28 mouse cellular contexts compared by ENCODE assay signal in genomic region chr19:40284704-40285103, GRCm38 (mm10).
"Had no signal": no experiment of that assay in that cellular context is flagged by ENCODE, and none has a peak within 500 bp of the region (broad histone marks: within the 10 kb centered on the region; RNA-seq: fewer than 3 reads in every experiment).

No protein-coding gene starts in this region.

- ATAC-seq: forebrain, embryonic 13.5 days; forebrain, embryonic 14.5 days; forebrain, embryonic 15.5 days; forebrain, embryonic 16.5 days; forebrain, postnatal 0 days had no signal

- H3K27ac ChIP-seq: embryonic facial prominence, embryonic 10.5 days; embryonic facial prominence, embryonic 12.5 days; embryonic facial prominence, embryonic 13.5 days; embryonic facial prominence, embryonic 15.5 days; forebrain, embryonic 10.5 days; forebrain, embryonic 12.5 days; forebrain, embryonic 13.5 days; forebrain, embryonic 15.5 days; gastrocnemius, adult 2 months had no signal

- H3K4me1 ChIP-seq: embryonic facial prominence, embryonic 10.5 days; embryonic facial prominence, embryonic 12.5 days; embryonic facial prominence, embryonic 13.5 days; embryonic facial prominence, embryonic 15.5 days; forebrain, embryonic 10.5 days; forebrain, embryonic 12.5 days; forebrain, embryonic 13.5 days; forebrain, embryonic 15.5 days had no signal

- H3K9me3 ChIP-seq: embryonic facial prominence, embryonic 10.5 days; embryonic facial prominence, embryonic 13.5 days; embryonic facial prominence, embryonic 15.5 days; forebrain, embryonic 13.5 days; forebrain, embryonic 15.5 days had no signal

- H3K4me2 ChIP-seq: embryonic facial prominence, embryonic 12.5 days; embryonic facial prominence, embryonic 13.5 days; embryonic facial prominence, embryonic 15.5 days; forebrain, embryonic 12.5 days; forebrain, embryonic 13.5 days; forebrain, embryonic 15.5 days had no signal

- H3K36me3 ChIP-seq: embryonic facial prominence, embryonic 10.5 days; embryonic facial prominence, embryonic 12.5 days; embryonic facial prominence, embryonic 13.5 days; embryonic facial prominence, embryonic 15.5 days; forebrain, embryonic 10.5 days; forebrain, embryonic 12.5 days; forebrain, embryonic 15.5 days had no signal

- H3K27me3 ChIP-seq: embryonic facial prominence, embryonic 12.5 days; embryonic facial prominence, embryonic 13.5 days; embryonic facial prominence, embryonic 15.5 days; forebrain, embryonic 12.5 days; forebrain, embryonic 13.5 days; forebrain, embryonic 15.5 days had no signal

- H3K4me3 ChIP-seq: embryonic facial prominence, embryonic 10.5 days; embryonic facial prominence, embryonic 12.5 days; embryonic facial prominence, embryonic 13.5 days; embryonic facial prominence, embryonic 15.5 days; erythroblast, embryonic 14.5 days; forebrain, embryonic 10.5 days; forebrain, embryonic 12.5 days; forebrain, embryonic 13.5 days; forebrain, embryonic 15.5 days; gastrocnemius, adult 2 months had no signal

- H3K9ac ChIP-seq: embryonic facial prominence, embryonic 12.5 days; embryonic facial prominence, embryonic 13.5 days; embryonic facial prominence, embryonic 15.5 days; forebrain, embryonic 12.5 days; forebrain, embryonic 13.5 days; forebrain, embryonic 15.5 days; forebrain, postnatal 0 days had no signal

- DNase-seq: cerebellum, adult 2 months; cerebellum, adult 8-10 months; cerebellum, adult 9-10 months; cerebellum, adult 9-11 months; cerebellum, postnatal 10 days; cerebellum, postnatal 14 days; cerebellum, postnatal 25 days; cerebellum, postnatal 36 days; embryo, embryonic 11 days; forebrain, postnatal 0 days; gastrocnemius, adult 2 months; gastrocnemius, postnatal 10 days; gastrocnemius, postnatal 14 days; gastrocnemius, postnatal 25 days; gastrocnemius, postnatal 36 days; heart, adult 11 months; heart, adult 18-20 months had no signal
